Mouse (Mus musculus): ENCODE results near the gene Vmn2r65. TPM values are rescaled to one million over a fixed set of nuclear protein-coding genes. Genes with fewer than 3 reads are reported as not detected.

Gene Vmn2r65
- not detected in 2 replicates for polyA plus RNA-seq (2014; fragmentation: Nextera tagmentation; extraction: Ambion mirVana)

GRCm38 (mm10) chr7:84964015-84964414, at the start of gene Vmn2r65:
Gene Vmn2r65, minus strand, starts transcription at chr7:84964115.
- Histone ChIP-seq H3K4me2 (no peak within 1 kb of the TSS), H3K4me1 (ENCODE audit: insufficient read depth) (no peaks in the 10 kb centered on the region), H3K36me3 (ENCODE audit: insufficient read depth) (no peaks in the 10 kb centered on the region), H3K27me3 (ENCODE audit: insufficient read depth, low read length) (no peaks in the 10 kb centered on the region), H3K4me3 (ENCODE audit: low read depth, low read length) (no peak within 1 kb of the TSS), H3K9me3 (ENCODE audit: low read depth, low read length) (no peaks in the 10 kb centered on the region), H3K27ac (ENCODE audit: low read depth) (no peak within 1 kb of the TSS), H3K9ac (no peak within 1 kb of the TSS)
- no peak for TF ChIP-seq CTCF (IDR thresholded peaks at IDR 0.05; ENCODE audit: low read depth)
- 44% methylated on average over 1 of the region's 1 CpGs for WGBS
- ATAC-seq (ENCODE audit: insufficient read depth) = no peak
- no peak for DNase-seq

- Histone ChIP-seq H3K4me1 (ENCODE audit: insufficient read depth) (no peaks in the 10 kb centered on the region), H3K4me3 (ENCODE audit: low read depth, low read length) (no peak within 1 kb of the TSS), H3K27ac (ENCODE audit: low read depth) (no peak within 1 kb of the TSS), H3K9me3 (ENCODE audit: low read depth, low read length) (no peaks in the 10 kb centered on the region), H3K4me2 (no peak within 1 kb of the TSS), H3K36me3 (ENCODE audit: insufficient read depth) (no peaks in the 10 kb centered on the region), H3K27me3 (ENCODE audit: insufficient read depth, low read length) (no peaks in the 10 kb centered on the region), H3K9ac (no peak within 1 kb of the TSS)
- ATAC-seq (ENCODE audit: insufficient read depth) = no peak
- no peak for DNase-seq
- no peak for TF ChIP-seq CTCF (IDR thresholded peaks at IDR 0.05; ENCODE audit: low read depth)
- WGBS = 82% methylated on average over 1 of the region's 1 CpGs
Measured at GRCm38 (mm10) chr7:85012168-85012567, 48.3 kb upstream of the Vmn2r65 start, which contains the start of gene Vmn2r66. Gene Vmn2r66, minus strand, starts transcription at chr7:85012268.

- Histone ChIP-seq H3K4me1 (ENCODE audit: insufficient read depth) (no peaks in the 10 kb centered on the region), H3K27me3 (ENCODE audit: insufficient read depth, low read length) (no peaks in the 10 kb centered on the region), H3K4me2 (no peak overlapping the region), H3K4me3 (ENCODE audit: low read depth, low read length) (no peak overlapping the region), H3K27ac (ENCODE audit: low read depth) (no peak overlapping the region), H3K36me3 (ENCODE audit: insufficient read depth) (no peaks in the 10 kb centered on the region), H3K9me3 (ENCODE audit: low read depth, low read length) (no peaks in the 10 kb centered on the region), H3K9ac (no peak overlapping the region)
- DNase-seq (no peak), ATAC-seq (ENCODE audit: insufficient read depth) (no peak)
- 66% methylated on average over 2 of the region's 2 CpGs for WGBS
- TF ChIP-seq CTCF (IDR thresholded peaks at IDR 0.05; ENCODE audit: low read depth) = no peak
Measured at GRCm38 (mm10) chr7:84996694-84997093, 32.8 kb upstream of the Vmn2r65 start.

Other genes starting within 250 kb of the Vmn2r65 start
- not detected in 2 replicates for gene Olfr291, start 110.6 kb downstream of the Vmn2r65 start, polyA plus RNA-seq (2014; fragmentation: Nextera tagmentation; extraction: Ambion mirVana)
- gene Vmn2r66, start 48.2 kb upstream of the Vmn2r65 start, polyA plus RNA-seq (2014; fragmentation: Nextera tagmentation; extraction: Ambion mirVana) = not detected in 2 replicates
- gene Vmn2r67, start 191.9 kb upstream of the Vmn2r65 start, polyA plus RNA-seq (2014; fragmentation: Nextera tagmentation; extraction: Ambion mirVana) = not detected in 2 replicates